Mouse (Mus musculus): ENCODE measurements around the gene St6galnac3. TPM values are rescaled to one million over a fixed set of nuclear protein-coding genes. Genes with fewer than 3 reads are reported as not detected.
A peak's percentile ranks its signal among the peaks of the same experiment; 100 is the strongest.

The St6galnac3 gene
- polyA plus RNA-seq, 1 experiment from 2014 or later: 48.6 TPM

DNA sequence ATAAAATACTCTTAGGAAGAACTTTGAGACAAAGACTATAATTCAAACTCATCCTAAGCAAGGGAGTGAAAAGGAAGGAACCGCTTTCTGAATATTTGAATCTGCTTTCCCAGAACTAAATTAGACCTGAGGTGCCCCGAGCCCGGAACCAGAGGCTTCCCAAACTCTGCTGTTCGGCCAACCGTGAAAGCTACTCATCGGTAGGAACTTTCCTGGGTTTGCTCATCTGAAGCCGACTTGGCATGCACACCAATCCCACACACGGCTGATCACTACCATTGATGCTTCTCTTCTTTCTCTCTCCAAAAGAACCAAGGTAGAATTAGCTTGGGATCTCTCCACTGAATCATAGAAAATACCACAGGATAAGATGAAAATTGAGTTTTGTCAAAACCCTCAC, 55.6 kb downstream of the St6galnac3 start:
- H3K27me3 ChIP-seq: no peaks in the 10 kb centered on the region
- H3K4me3 ChIP-seq (replicated peaks): no peak overlapping the region
- H3K4me1 ChIP-seq: peaks cover 4% of the 10 kb centered on the region; the same call in 1 of the 2 replicates
- H3K36me3 ChIP-seq: no peaks in the 10 kb centered on the region
- no peak overlapping the region for H3K9ac ChIP-seq
- no peaks in the 10 kb centered on the region for H3K9me3 ChIP-seq (replicated peaks)
- ATAC-seq (ENCODE audit: insufficient number of reproducible peaks, low FRiP score, low TSS enrichment, low read depth): no peak
- 74% methylated on average over 8 of the region's 8 CpGs for WGBS
- H3K4me2 ChIP-seq (replicated peaks): no peak overlapping the region
- H3K27ac ChIP-seq (replicated peaks): no peak overlapping the region

DNA sequence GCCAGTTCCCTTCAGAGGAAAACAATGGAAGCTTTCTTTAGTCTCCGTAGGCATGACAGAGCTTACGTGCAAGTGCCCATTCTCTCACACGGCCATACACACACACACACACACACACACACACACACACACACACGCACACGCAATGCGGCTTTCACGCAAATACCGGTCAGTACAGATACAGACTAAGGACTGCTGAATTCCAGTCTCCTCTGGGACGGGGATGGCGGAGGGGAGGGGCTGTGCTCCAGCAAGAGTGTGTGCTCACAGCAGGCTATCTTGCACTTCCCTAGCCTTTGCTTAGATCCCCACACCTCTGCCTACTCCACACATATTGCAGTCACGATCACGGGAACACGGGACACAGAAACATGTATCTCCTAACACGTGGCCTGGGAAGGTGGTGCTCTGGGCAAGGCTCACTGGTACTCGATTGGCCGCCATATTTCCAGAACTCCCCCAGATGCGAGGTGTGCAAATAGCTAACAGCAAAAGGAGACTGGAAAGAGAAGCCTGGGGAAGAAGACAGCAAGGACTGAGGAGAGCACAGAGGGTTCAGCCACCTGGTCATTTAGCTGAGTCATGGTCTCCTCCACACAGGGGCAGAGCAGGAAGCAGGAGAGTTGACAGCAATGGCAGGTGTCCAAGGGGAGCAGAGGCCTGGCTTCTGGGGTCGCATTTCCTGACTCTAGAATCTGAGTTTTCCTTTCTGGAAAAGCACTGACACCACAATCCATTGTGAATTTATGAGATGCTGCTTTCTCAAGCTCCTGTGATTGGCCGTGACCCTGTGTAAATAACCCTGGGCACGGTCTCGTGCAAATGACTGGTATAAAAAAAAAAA, 56.3 kb downstream of the St6galnac3 start:
- no peak for ATAC-seq (ENCODE audit: insufficient number of reproducible peaks, low FRiP score, low TSS enrichment, low read depth)
- 78% methylated on average over 21 of the region's 21 CpGs for WGBS

DNA sequence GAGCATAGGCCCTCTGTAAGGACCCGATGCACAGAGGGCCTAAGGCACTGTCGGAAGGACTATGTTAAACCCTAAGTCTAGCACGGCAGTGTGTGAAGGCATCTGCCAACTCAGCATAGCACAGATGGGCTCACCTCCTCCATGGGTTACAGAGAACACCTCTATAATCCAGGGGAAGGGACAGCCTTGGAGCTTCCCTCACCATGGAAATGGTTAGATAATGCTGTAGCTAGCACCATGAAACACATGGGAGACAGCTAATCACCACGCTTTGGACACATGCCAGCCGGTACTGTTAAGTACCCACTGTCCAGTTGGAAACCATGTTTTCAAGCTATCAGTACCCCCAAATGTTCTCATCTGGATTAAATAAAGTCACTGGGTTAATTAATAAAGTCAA, 60.3 kb downstream of the St6galnac3 start:
- no peak for ATAC-seq (ENCODE audit: insufficient number of reproducible peaks, low FRiP score, low TSS enrichment, low read depth)

More for the DNA sequence above, 56.3 kb downstream of the St6galnac3 start:
- Histone ChIP-seq H3K27ac (replicated peaks) (no peak overlapping the region), H3K27me3 (no peaks in the 10 kb centered on the region), H3K36me3 (no peaks in the 10 kb centered on the region), H3K4me1 (peaks cover 4% of the 10 kb centered on the region), H3K4me3 (replicated peaks) (no peak overlapping the region), H3K9ac (no peak overlapping the region), H3K4me2 (replicated peaks) (no peak overlapping the region), H3K9me3 (replicated peaks) (no peaks in the 10 kb centered on the region)

DNA sequence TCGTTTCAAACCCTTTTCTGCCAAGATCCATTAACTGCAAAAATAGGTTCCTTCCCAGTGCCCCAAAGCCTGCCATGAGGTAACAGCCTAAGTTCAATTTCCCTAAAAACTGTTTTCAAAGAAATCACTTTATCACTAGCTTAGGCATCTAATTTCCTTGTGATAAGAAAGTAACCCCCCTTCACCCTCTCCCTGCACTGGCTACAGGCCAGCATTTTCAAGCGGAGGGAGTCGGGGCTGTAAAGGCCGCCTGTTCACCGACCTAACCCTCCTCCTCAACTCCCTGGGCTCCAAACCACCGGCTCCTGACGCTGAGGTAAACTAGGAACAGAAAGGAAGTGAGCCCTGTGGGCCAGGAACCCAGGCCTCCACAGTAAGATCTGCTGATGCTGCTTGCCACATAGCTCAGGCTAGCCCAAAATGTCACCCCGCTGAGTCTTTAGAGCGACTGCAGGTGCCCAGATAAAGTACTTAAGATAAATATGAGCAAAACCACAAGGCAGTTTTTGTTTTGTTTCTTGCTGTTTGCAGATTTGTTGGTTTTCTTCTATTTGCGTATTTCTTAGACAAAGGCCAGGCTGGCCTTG, 61.0 kb downstream of the St6galnac3 start:
- ATAC-seq (ENCODE audit: insufficient number of reproducible peaks, low FRiP score, low TSS enrichment, low read depth): no peak
- 60% methylated on average over 10 of the region's 10 CpGs for WGBS
- Histone ChIP-seq H3K9me3 (replicated peaks) (no peaks in the 10 kb centered on the region), H3K4me1 (peaks cover 8% of the 10 kb centered on the region), H3K4me2 (replicated peaks) (no peak overlapping the region), H3K27me3 (no peaks in the 10 kb centered on the region), H3K4me3 (replicated peaks) (no peak overlapping the region), H3K9ac (no peak overlapping the region), H3K36me3 (no peaks in the 10 kb centered on the region), H3K27ac (replicated peaks) (no peak overlapping the region)

More for the DNA sequence above, 60.3 kb downstream of the St6galnac3 start:
- no peaks in the 10 kb centered on the region for H3K9me3 ChIP-seq (replicated peaks)
- H3K4me3 ChIP-seq (replicated peaks): no peak overlapping the region
- H3K36me3 ChIP-seq: no peaks in the 10 kb centered on the region
- H3K27me3 ChIP-seq: no peaks in the 10 kb centered on the region
- no peak overlapping the region for H3K4me2 ChIP-seq (replicated peaks)
- H3K4me1 ChIP-seq: peaks cover 9% of the 10 kb centered on the region
- no peak overlapping the region for H3K27ac ChIP-seq (replicated peaks)
- WGBS: 84% methylated on average over 5 of the region's 5 CpGs
- no peak overlapping the region for H3K9ac ChIP-seq

DNA sequence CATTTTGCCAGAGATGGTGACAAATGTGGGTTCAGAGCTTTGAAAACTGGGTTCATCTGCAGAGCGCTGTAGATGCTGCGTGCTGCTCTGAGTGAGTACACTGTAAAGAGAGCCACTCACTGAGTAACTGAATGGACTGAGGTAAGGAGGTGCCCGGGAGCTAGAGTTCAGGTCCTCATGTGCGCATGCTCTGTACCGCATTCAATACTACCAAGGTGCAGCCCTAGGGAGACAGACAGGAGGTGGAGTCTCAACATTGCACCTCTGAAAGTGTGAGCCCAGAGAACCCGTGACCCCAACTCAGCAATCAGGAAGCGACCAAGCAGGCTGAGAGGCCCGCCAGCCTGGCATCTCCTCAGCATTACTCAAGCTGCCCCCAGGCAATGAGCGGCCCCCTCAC, 62.2 kb downstream of the St6galnac3 start:
- no peak overlapping the region for H3K9ac ChIP-seq
- no peaks in the 10 kb centered on the region for H3K9me3 ChIP-seq (replicated peaks)
- ATAC-seq (ENCODE audit: insufficient number of reproducible peaks, low FRiP score, low TSS enrichment, low read depth): no peak
- H3K36me3 ChIP-seq: no peaks in the 10 kb centered on the region
- 78% methylated on average over 9 of the region's 9 CpGs for WGBS
- no peak overlapping the region for H3K4me3 ChIP-seq (replicated peaks)
- H3K27ac ChIP-seq (replicated peaks): no peak overlapping the region
- H3K4me1 ChIP-seq: peaks cover 11% of the 10 kb centered on the region
- no peaks in the 10 kb centered on the region for H3K27me3 ChIP-seq
- no peak overlapping the region for H3K4me2 ChIP-seq (replicated peaks)

DNA sequence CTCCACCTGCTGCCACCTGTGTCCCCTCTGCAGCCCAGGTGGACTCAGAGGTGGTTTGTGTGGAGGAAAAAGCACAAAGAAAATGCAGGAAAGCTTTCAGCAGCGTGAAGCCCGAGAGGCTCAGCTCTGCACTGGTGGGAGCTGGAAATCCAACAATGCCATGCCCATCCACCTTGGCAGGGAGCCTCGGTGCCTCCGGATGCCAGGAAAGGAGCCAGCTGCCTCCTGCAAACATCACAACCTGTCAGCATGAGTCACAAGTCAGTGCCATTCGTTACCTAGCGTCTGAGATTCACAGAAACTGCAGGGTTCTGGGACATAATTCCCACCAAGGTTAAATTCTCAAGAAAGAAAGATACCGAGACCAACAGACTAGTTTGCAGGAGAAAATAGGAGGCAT, 63.0 kb downstream of the St6galnac3 start:
- 69% methylated on average over 7 of the region's 7 CpGs for WGBS

DNA sequence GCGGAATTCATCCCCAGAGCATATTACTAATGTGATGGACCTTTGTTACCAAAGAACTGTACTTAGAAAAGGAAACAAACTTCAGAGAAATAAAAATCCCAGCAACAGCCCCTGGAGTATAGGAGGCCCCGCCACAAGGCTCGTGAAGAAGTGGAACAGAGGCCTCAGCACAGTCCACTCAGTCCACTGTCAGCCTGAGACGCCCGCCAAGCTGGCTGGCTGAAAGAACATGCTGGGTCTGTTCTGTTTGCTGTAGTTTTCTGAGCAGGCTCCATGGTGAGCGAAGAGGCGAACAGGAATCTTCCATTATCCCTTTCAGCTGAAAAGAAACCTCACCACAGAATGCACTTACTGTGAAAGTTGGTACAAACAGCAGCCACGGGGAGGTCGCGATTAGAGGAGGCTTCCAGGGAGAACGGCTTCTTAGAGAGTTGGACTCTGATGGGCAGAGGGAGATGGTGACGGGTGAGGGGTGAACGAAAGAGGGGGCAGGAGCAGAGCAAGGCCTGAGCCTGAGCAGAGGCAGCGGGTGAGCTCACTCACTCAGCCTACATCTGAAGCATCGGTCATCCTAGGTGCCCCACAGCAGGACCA, 65.3 kb downstream of the St6galnac3 start:
- WGBS: 81% methylated on average over 15 of the region's 15 CpGs
- H3K4me2 ChIP-seq (replicated peaks): no peak overlapping the region
- no peak overlapping the region for H3K9ac ChIP-seq
- no peaks in the 10 kb centered on the region for H3K36me3 ChIP-seq
- peaks cover 19% of the 10 kb centered on the region for H3K4me1 ChIP-seq
- no peaks in the 10 kb centered on the region for H3K27me3 ChIP-seq
- ATAC-seq (ENCODE audit: insufficient number of reproducible peaks, low FRiP score, low TSS enrichment, low read depth): no peak
- no peaks in the 10 kb centered on the region for H3K9me3 ChIP-seq (replicated peaks)
- no peak overlapping the region for H3K4me3 ChIP-seq (replicated peaks)
- H3K27ac ChIP-seq (replicated peaks): no peak overlapping the region

More for the DNA sequence above, 63.0 kb downstream of the St6galnac3 start:
- Histone ChIP-seq H3K9me3 (replicated peaks) (no peaks in the 10 kb centered on the region), H3K27me3 (no peaks in the 10 kb centered on the region), H3K4me1 (peaks cover 14% of the 10 kb centered on the region), H3K4me3 (replicated peaks) (no peak overlapping the region), H3K36me3 (no peaks in the 10 kb centered on the region), H3K27ac (replicated peaks) (no peak overlapping the region), H3K9ac (no peak overlapping the region), H3K4me2 (replicated peaks) (no peak overlapping the region)
- no peak for ATAC-seq (ENCODE audit: insufficient number of reproducible peaks, low FRiP score, low TSS enrichment, low read depth)

DNA sequence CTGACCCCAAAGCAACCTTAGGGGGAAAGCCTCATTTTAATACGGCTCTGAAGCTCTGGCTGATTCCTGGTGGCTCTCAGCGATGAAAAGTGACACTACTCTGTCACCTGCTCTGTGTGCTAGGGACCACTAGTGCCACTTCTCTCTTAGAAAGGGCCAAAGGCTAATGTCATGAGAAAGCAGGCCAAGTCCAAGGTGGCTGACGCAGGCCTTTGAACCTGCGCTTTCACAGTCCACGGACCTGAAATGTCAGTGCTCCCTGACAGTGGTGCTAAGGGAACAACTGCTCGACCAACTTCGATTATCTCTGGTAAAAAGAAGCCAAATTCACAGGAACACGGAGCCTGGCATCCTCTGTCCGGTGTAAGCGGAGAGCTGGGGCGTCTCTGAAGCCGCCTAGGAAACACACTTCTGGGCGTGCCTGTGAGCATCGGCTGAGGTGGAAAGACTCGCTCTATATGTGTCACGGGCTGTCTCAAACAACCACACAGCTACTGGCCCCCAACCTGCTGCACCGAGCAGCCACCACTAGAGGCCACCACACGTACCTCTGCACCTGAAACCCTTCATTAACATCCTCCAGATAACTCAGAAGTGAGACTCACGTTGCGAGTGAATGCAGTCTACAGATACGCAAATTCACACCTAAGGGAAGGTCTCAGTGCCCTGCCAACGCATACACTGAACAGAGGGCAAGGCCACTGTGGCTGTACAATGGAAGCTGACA, 66.8 kb downstream of the St6galnac3 start:
- H3K27me3 ChIP-seq: no peaks in the 10 kb centered on the region
- no peaks in the 10 kb centered on the region for H3K36me3 ChIP-seq
- no peak overlapping the region for H3K9ac ChIP-seq
- H3K4me3 ChIP-seq (replicated peaks): no peak overlapping the region
- H3K4me2 ChIP-seq (replicated peaks): no peak overlapping the region
- no peak overlapping the region for H3K27ac ChIP-seq (replicated peaks)
- H3K9me3 ChIP-seq (replicated peaks): no peaks in the 10 kb centered on the region
- peak; percentile 36; the same call in 1 of the 2 replicates for ATAC-seq (ENCODE audit: insufficient number of reproducible peaks, low FRiP score, low TSS enrichment, low read depth)
- WGBS: 66% methylated on average over 22 of the region's 22 CpGs
- H3K4me1 ChIP-seq: peaks cover 20% of the 10 kb centered on the region

DNA sequence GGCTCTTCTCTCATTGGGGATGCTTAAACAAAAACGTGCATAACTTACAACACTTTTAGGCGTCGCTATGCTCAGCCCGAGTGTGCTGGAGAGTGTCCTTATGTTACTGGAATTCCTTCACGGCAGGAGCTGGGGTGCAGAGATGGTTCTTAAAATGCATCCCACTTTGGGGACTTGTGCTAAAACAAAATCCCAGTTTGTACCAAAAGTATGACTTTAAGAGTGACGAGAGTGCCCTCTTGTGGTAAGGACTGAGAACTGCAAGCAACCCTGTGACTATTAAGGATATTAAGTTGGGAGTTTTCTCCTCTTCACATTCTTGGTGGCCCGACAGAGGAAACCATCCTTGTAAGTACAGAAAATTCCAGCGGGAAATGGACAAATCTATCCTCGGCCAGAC, 69.9 kb downstream of the St6galnac3 start:
- H3K27me3 ChIP-seq: no peaks in the 10 kb centered on the region
- H3K27ac ChIP-seq (replicated peaks): no peak overlapping the region
- no peak overlapping the region for H3K4me2 ChIP-seq (replicated peaks)
- H3K4me3 ChIP-seq (replicated peaks): no peak overlapping the region
- H3K4me1 ChIP-seq: peaks cover 14% of the 10 kb centered on the region
- 21% methylated on average over 9 of the region's 9 CpGs for WGBS
- no peak overlapping the region for H3K9ac ChIP-seq
- H3K36me3 ChIP-seq: no peaks in the 10 kb centered on the region
- no peaks in the 10 kb centered on the region for H3K9me3 ChIP-seq (replicated peaks)
- no peak for ATAC-seq (ENCODE audit: insufficient number of reproducible peaks, low FRiP score, low TSS enrichment, low read depth)

DNA sequence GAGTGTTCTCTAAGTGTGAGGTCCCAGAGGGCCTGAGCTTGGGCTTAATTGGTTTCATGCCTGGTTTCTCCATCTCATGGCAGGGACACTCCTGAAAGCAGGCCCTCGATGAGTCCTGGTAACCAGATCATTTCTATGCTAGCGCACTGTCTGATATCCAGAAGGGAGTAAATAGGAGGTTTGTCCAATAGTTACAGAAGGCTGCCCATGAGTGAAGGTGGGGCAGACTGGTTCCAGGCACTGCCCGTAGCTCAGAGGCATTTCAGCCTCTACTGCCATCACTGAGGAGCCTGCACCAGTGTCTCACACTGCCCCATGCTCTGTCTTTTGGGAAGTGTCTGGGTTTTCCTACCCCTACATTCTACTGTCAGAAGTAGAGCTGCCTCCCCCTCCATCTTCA, 72.1 kb downstream of the St6galnac3 start:
- Histone ChIP-seq H3K27me3 (no peaks in the 10 kb centered on the region), H3K9me3 (replicated peaks) (no peaks in the 10 kb centered on the region), H3K9ac (no peak overlapping the region), H3K27ac (replicated peaks) (no peak overlapping the region), H3K4me3 (replicated peaks) (no peak overlapping the region), H3K36me3 (no peaks in the 10 kb centered on the region), H3K4me1 (peaks cover 9% of the 10 kb centered on the region; the same call in 1 of the 2 replicates), H3K4me2 (replicated peaks) (no peak overlapping the region)
- no peak for ATAC-seq (ENCODE audit: insufficient number of reproducible peaks, low FRiP score, low TSS enrichment, low read depth)
- 58% methylated on average over 3 of the region's 3 CpGs for WGBS

DNA sequence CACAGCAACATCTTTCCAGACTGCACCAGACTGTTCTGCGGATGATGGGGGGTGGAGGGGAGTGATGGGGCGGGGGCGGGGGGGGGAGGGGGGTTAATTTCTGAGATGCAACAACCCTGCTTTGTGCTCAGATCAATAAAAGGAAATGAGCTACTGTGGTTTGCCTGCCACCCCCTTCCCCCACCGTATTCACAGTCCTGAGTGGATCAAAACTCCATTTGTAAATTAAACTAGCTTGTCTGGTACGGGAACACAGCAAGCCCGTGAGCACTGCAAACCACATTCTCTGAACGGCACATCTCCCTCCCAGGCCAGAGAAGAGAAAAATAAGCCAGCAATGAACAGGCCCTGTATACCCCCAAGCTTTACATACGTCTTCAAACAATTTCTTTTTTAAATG, 76.3 kb downstream of the St6galnac3 start:
- no peak for ATAC-seq (ENCODE audit: insufficient number of reproducible peaks, low FRiP score, low TSS enrichment, low read depth)
- no peaks in the 10 kb centered on the region for H3K9me3 ChIP-seq (replicated peaks)
- H3K9ac ChIP-seq: no peak overlapping the region
- no peak overlapping the region for H3K27ac ChIP-seq (replicated peaks)
- no peaks in the 10 kb centered on the region for H3K36me3 ChIP-seq
- H3K4me3 ChIP-seq (replicated peaks): no peak overlapping the region
- H3K4me1 ChIP-seq: 0 out of 2 replicates have a peak, but pooled peaks cover 3% of the 10 kb centered on the region
- H3K27me3 ChIP-seq: no peaks in the 10 kb centered on the region
- no peak overlapping the region for H3K4me2 ChIP-seq (replicated peaks)
- WGBS: 45% methylated on average over 8 of the region's 8 CpGs

Data from embryonic facial prominence, embryonic 15.5 days (tissue).